Comparison of ENCODE assay signal across 13 mouse cellular contexts in the genomic region with DNA sequence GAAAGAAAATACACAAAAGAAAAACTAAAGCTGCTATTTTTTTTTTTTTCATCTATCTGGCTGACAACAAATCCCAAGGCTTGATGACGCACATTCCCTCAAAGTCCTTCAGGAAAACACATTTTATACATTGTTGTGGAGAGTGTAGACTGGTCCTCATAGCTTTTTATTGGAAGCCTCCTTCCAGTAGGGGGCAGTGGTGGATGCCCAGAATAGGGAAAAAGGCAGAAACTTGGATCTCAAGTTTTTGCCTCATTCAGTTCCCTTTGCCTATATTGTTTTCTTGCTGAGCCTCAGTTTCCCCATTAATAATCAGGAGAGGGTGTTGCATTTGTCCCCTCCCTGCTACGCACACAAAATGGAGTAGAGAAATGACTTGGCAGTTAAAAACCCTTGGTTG. TPM values are rescaled to one million over a fixed set of nuclear protein-coding genes. Genes with fewer than 3 reads are reported as not detected.
DNase-seq lines count a peak whose midpoint lies in the region; ATAC-seq lines count a peak whose summit lies in the region.
"Had no signal": no experiment of that assay in that cellular context is flagged by ENCODE, and none has a peak within 500 bp of the region (broad histone marks: within the 10 kb centered on the region; RNA-seq: fewer than 3 reads in every experiment).

No protein-coding gene starts in this region.

- H3K9me3 ChIP-seq in embryonic facial prominence, embryonic 11.5 days (replicated peaks; ENCODE audit: control insufficient read depth, low read length), result no peaks in the 10 kb centered on the region
- H3K9me3 ChIP-seq in embryonic facial prominence, embryonic 10.5 days, result no peaks in the 10 kb centered on the region
- no peaks in the 10 kb centered on the region for H3K9me3 ChIP-seq in liver, embryonic 11.5 days (ENCODE audit: control insufficient read depth, low read length)
- H3K9me3 ChIP-seq: liver, embryonic 15.5 days had no signal

- H3K27ac ChIP-seq in embryonic facial prominence, embryonic 11.5 days (replicated peaks; ENCODE audit: low read depth, low read length), result no peak overlapping the region
- H3K27ac ChIP-seq in embryonic facial prominence, embryonic 10.5 days (replicated peaks), result no peak overlapping the region
- no peak overlapping the region for H3K27ac ChIP-seq in liver, embryonic 11.5 days (ENCODE audit: low read depth, low read length)
- H3K27ac ChIP-seq: liver, embryonic 15.5 days had no signal

- 90% methylated on average over 2 of the region's 2 CpGs for WGBS in embryonic facial prominence, embryonic 11.5 days
- 92% methylated on average over 2 of the region's 2 CpGs for WGBS in embryonic facial prominence, embryonic 10.5 days
- 79% methylated on average over 2 of the region's 2 CpGs for WGBS in liver, embryonic 11.5 days

- H3K36me3 ChIP-seq in embryonic facial prominence, embryonic 11.5 days (replicated peaks; ENCODE audit: control insufficient read depth, insufficient read depth, low read depth, low read length), result no peaks in the 10 kb centered on the region
- H3K36me3 ChIP-seq in embryonic facial prominence, embryonic 10.5 days (replicated peaks), result no peaks in the 10 kb centered on the region
- no peaks in the 10 kb centered on the region for H3K36me3 ChIP-seq in liver, embryonic 11.5 days (ENCODE audit: control insufficient read depth, insufficient read depth, low read length)
- H3K36me3 ChIP-seq: liver, embryonic 15.5 days had no signal

- H3K4me2 ChIP-seq in embryonic facial prominence, embryonic 11.5 days (ENCODE audit: low read depth, low read length), result no peak overlapping the region
- H3K4me2 ChIP-seq in liver, embryonic 11.5 days, result no peak overlapping the region
- H3K4me2 ChIP-seq: liver, embryonic 15.5 days had no signal

- H3K9ac ChIP-seq in embryonic facial prominence, embryonic 11.5 days (replicated peaks; ENCODE audit: low read length), result no peak overlapping the region
- H3K9ac ChIP-seq in liver, embryonic 11.5 days (ENCODE audit: low read depth, low read length), result no peak overlapping the region
- H3K9ac ChIP-seq: liver, embryonic 15.5 days had no signal

- no peaks in the 10 kb centered on the region for H3K27me3 ChIP-seq in embryonic facial prominence, embryonic 11.5 days (ENCODE audit: control insufficient read depth, insufficient read depth, low read length)
- no peaks in the 10 kb centered on the region for H3K27me3 ChIP-seq in embryonic facial prominence, embryonic 10.5 days (replicated peaks; ENCODE audit: low read depth, poor library complexity, severe bottlenecking)
- H3K27me3 ChIP-seq in liver, embryonic 11.5 days (replicated peaks; ENCODE audit: control insufficient read depth, insufficient read depth, low read length), result 0 out of 2 replicates have a peak, but pooled peaks cover 4% of the 10 kb centered on the region

- H3K4me1 ChIP-seq in embryonic facial prominence, embryonic 11.5 days (ENCODE audit: control insufficient read depth, insufficient read depth, low read length), result no peaks in the 10 kb centered on the region
- peaks cover 11% of the 10 kb centered on the region for H3K4me1 ChIP-seq in embryonic facial prominence, embryonic 10.5 days
- no peaks in the 10 kb centered on the region for H3K4me1 ChIP-seq in liver, embryonic 11.5 days (replicated peaks; ENCODE audit: control insufficient read depth, insufficient read depth, low read length)
- H3K4me1 ChIP-seq: liver, embryonic 15.5 days had no signal

- no peak overlapping the region for H3K4me3 ChIP-seq in embryonic facial prominence, embryonic 11.5 days (ENCODE audit: low read depth, low read length)
- H3K4me3 ChIP-seq in embryonic facial prominence, embryonic 10.5 days, result no peak overlapping the region
- no peak overlapping the region for H3K4me3 ChIP-seq in liver, embryonic 11.5 days (ENCODE audit: low read depth, low read length)
- H3K4me3 ChIP-seq: liver, embryonic 15.5 days had no signal

- no peak for ATAC-seq in embryonic facial prominence, embryonic 11.5 days (replicated peaks; ENCODE audit: insufficient number of reproducible peaks, low FRiP score, low TSS enrichment, low read depth)
- no peak for ATAC-seq in liver, embryonic 11.5 days (replicated peaks; ENCODE audit: low FRiP score)
- ATAC-seq in megakaryocyte progenitor cell, adult 5-6 weeks (replicated peaks; ENCODE audit: poor library complexity), result 0 out of 2 replicates have a peak, but pooled peaks have one; percentile 40

- DNase-seq in embryonic facial prominence, embryonic 11.5 days (ENCODE audit: low spot score), result peak; percentile 19
- no peak for DNase-seq in embryonic facial prominence, embryonic 10.5 days (ENCODE audit: low spot score)
- DNase-seq in liver (peak; percentile 18), R1 (ENCODE audit: low read depth, low spot score) (peak; percentile 56)
- DNase-seq in liver, embryonic 11.5 days (ENCODE audit: low spot score), result no peak
- DNase-seq in layer of hippocampus, adult 18-20 months (ENCODE audit: low spot score in 2 of 2), result no peak
- no peak for DNase-seq in kidney, adult 9 months
- DNase-seq: adrenal gland, postnatal 10 days; cerebellum, postnatal 14 days; heart, postnatal 14 days; right cerebral cortex, postnatal 14 days had no signal

RNA-seq across cellular contexts. Expression of a gene that starts 49.7 kb away (rescaled TPM):
- 10.8 and 13.2 TPM in 2 replicates for polyA plus RNA-seq in embryonic facial prominence, embryonic 11.5 days (2014; fragmentation: Nextera tagmentation; extraction: Ambion mirVana)
- 16.3 and 17.8 TPM in 2 replicates for polyA plus RNA-seq in embryonic facial prominence, embryonic 10.5 days (2016; fragmentation: Nextera tagmentation; extraction: Ambion mirVana)
- 2.0 and 3.3 TPM in 2 replicates for polyA plus RNA-seq in liver, embryonic 11.5 days (2014; fragmentation: Nextera tagmentation; extraction: Ambion mirVana)
- 0.15 and 0.27 TPM in 2 replicates for total RNA-seq in megakaryocyte progenitor cell, adult 5-6 weeks (2015)
- total RNA-seq in megakaryocyte progenitor cell, adult 5-6 weeks (2017), result 0.74 TPM in 1 of 2 replicates, not detected in the other
- total RNA-seq in layer of hippocampus, adult 18-20 months (2021), result 10 to 100 TPM; 27.3 to 27.8 TPM

Comparison
In these comparisons a context has a peak if more than half of its experiments do, and no peak if none do; other contexts are left out.
1. DNase-seq: peak in embryonic facial prominence, embryonic 11.5 days (single experiment), liver (single experiment) and R1 (single experiment); none in embryonic facial prominence, embryonic 10.5 days (single experiment), liver, embryonic 11.5 days (single experiment), layer of hippocampus, adult 18-20 months (0 of 2) and kidney, adult 9 months (single experiment).